Mouse (Mus musculus) heart, embryonic 11.5 days (tissue): ENCODE measurements around the gene Plekha6. TPM values are rescaled to one million over a fixed set of nuclear protein-coding genes. Genes with fewer than 3 reads are reported as not detected.

Source experiments
- ATAC-seq: fragments of 200-750 bp; cut with Nextera tagmentation; replicated peaks from 2 replicates; pipeline ENCODE4 v1.8.0; 2017; ENCODE audit warnings: moderate library complexity; ENCODE audit not compliant: insufficient number of reproducible peaks, low FRiP score, low TSS enrichment
- H3K27ac ChIP-seq: fragments of 300-500 bp; sonication (generic); 2 replicates; pipeline ENCODE4 v1.5.1; 2014; ENCODE audit warnings: mild to moderate bottlenecking, low read depth, low read length
- H3K27me3 ChIP-seq: fragments of 300-500 bp; sonication (generic); 2 replicates; pipeline ENCODE4 v1.6.1; 2014; ENCODE audit warnings: mild to moderate bottlenecking, low read length, mixed read lengths; ENCODE audit not compliant: control insufficient read depth, insufficient read depth
- H3K36me3 ChIP-seq: fragments of 300-500 bp; sonication (generic); 2 replicates; pipeline ENCODE4 v1.6.1; 2014; ENCODE audit warnings: mild to moderate bottlenecking, low read length, moderate library complexity, mixed read lengths; ENCODE audit not compliant: control insufficient read depth, insufficient read depth
- H3K4me1 ChIP-seq: fragments of 300-500 bp; sonication (generic); 2 replicates; pipeline ENCODE4 v1.6.1; 2014; ENCODE audit warnings: low read length; ENCODE audit not compliant: control insufficient read depth, insufficient read depth
- H3K4me2 ChIP-seq: fragments of 300-500 bp; sonication (generic); 2 replicates; pipeline ENCODE4 v1.6.1; 2014; ENCODE audit warnings: mild to moderate bottlenecking, moderate library complexity
- H3K4me3 ChIP-seq: fragments of 300-500 bp; sonication (generic); 2 replicates; pipeline ENCODE4 v1.5.1; 2014; ENCODE audit warnings: low read depth, low read length
- H3K9ac ChIP-seq: fragments of 300-500 bp; sonication (generic); 2 replicates; pipeline ENCODE4 v1.6.1; 2014; ENCODE audit warnings: mild to moderate bottlenecking, low read depth, low read length, moderate library complexity
- H3K9me3 ChIP-seq: fragments of 300-500 bp; sonication (generic); replicated peaks from 2 replicates; pipeline ENCODE4 v1.6.1; 2016; ENCODE audit warnings: low read length; ENCODE audit not compliant: control insufficient read depth
- WGBS: fragments of 180-500 bp; shearing (Covaris S2); extraction: QIAGEN DNeasy Blood & Tissue Kit; methylation state at CpG from one replicate; pipeline ENCODE4 v1.1.7; 2014; ENCODE audit not compliant: insufficient replicate concordance; 5-methylcytosine and 5-hydroxymethylcytosine counted together
- polyA plus RNA-seq: library from polyadenylated mRNA; unstranded; fragments of >200 nt; fragmentation: Nextera tagmentation; extraction: Ambion mirVana; gene quantifications from 2 replicates; pipeline ENCODE4 v1.2.1, GENCODE M21; 2014

Plekha6 gene
- polyA plus RNA-seq, 1 experiment from 2014 or later, result 13.6 TPM

- no peaks in the 10 kb centered on the region for H3K36me3 ChIP-seq
- H3K4me3 ChIP-seq, result no peak overlapping the region
- H3K4me1 ChIP-seq, result peaks cover 40% of the 10 kb centered on the region
- H3K9me3 ChIP-seq, result no peaks in the 10 kb centered on the region
- ATAC-seq, result no peak
- H3K9ac ChIP-seq, result no peak overlapping the region
- no peak overlapping the region; the same call in 1 of the 2 replicates for H3K27ac ChIP-seq
- no peaks in the 10 kb centered on the region for H3K27me3 ChIP-seq
- no peak overlapping the region for H3K4me2 ChIP-seq
- WGBS, result 47% methylated on average over 9 of the region's 9 CpGs
Measured at GRCm38 (mm10) chr1:133228809-133229487, 64.9 kb downstream of the Plekha6 start.

DNA sequence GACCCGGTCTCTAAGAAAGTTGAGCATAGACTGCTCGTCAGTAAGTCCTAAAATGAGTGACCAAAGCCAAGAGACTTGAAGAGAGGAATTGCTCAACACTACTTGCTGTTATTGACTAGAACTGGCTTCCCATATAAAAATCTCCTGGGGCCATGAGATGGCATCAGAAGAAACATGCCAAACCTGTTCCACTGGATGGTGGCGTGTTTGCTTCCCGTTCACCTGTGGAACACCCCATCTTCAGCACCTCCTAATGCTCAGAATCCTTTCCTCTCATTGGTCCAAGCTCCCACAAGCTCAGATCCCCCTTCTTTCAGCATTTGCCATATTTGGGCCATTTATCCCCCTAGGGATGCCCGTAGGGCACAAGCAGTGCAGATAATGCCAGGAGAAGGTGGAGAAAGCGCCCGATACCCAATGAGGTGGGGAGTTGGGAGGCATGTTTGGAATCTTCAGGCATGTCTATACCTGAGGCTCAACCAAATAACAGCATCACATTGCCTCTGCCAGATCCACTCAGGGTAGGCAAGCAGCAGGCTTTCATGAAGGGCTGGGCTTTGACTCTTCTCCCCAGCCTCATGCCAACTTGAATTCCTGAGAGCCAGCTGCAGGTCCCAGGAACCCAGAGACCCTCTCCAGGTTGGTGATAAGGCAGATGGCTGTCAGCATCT lies 67.6 kb downstream of the Plekha6 start:
- 87% methylated on average over 7 of the region's 7 CpGs for WGBS
- no peak overlapping the region for H3K4me2 ChIP-seq

GRCm38 (mm10) chr1:133235909-133236308 lies 71.9 kb downstream of the Plekha6 start:
- ATAC-seq, result no peak
- Histone ChIP-seq H3K9me3 (no peaks in the 10 kb centered on the region), H3K36me3 (no peaks in the 10 kb centered on the region), H3K4me1 (peaks cover 46% of the 10 kb centered on the region), H3K4me2 (no peak overlapping the region), H3K4me3 (no peak overlapping the region), H3K27me3 (no peaks in the 10 kb centered on the region), H3K27ac (peak overlapping the region; percentile 50), H3K9ac (no peak overlapping the region)
- WGBS, result 59% methylated on average over 5 of the region's 5 CpGs

More for the DNA sequence above, 67.6 kb downstream of the Plekha6 start:
- H3K27ac ChIP-seq, result no peak overlapping the region
- H3K36me3 ChIP-seq, result no peaks in the 10 kb centered on the region
- H3K9ac ChIP-seq, result no peak overlapping the region
- H3K4me3 ChIP-seq, result no peak overlapping the region
- H3K4me1 ChIP-seq, result peaks cover 35% of the 10 kb centered on the region
- no peaks in the 10 kb centered on the region for H3K9me3 ChIP-seq
- no peak for ATAC-seq
- H3K27me3 ChIP-seq, result no peaks in the 10 kb centered on the region

DNA sequence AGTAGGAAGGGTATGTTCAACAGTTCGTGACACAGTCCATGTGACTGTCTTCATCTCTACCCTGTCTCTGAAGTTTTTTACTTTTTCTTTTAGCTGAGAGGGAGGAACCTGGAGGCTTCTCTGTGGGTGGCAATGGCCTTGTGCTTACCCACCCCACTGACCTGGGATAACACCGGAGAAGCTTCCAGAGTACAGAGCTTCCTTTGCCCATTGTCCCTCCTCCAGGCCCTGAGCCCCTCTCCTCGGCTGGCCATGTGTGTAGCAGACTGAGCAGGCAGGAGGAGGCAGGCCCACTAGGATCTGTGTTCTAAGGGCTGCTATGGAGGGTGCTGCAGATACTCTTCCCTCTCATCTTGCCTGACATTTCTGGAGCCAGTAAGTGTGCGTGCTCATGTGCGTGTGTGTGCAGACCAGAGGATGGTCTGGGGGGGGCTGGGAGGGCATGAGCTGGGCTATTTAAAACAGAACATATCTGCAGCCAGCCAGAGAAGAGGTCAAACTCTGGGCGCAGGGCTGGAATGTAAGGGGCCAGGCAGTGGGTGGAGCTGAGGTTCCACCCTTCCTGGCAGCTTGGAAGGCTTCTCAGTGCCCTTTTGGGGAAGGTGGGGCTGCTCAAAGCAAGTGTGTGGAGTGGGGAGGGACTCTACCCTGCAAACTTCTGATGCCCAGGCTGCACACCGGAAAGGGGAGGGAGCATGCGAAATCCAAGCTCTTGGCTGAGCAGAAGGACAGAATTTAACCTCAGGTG lies 72.9 kb downstream of the Plekha6 start:
- H3K36me3 ChIP-seq, result no peaks in the 10 kb centered on the region
- ATAC-seq, result peak; percentile 77
- peak overlapping the region; percentile 56; the same call in 1 of the 2 replicates for H3K9ac ChIP-seq
- peak overlapping the region; percentile 53 for H3K4me2 ChIP-seq
- H3K9me3 ChIP-seq, result no peaks in the 10 kb centered on the region
- H3K4me1 ChIP-seq, result peaks cover 46% of the 10 kb centered on the region
- peak overlapping the region; percentile 12; the same call in 1 of the 2 replicates for H3K4me3 ChIP-seq
- H3K27ac ChIP-seq, result peak overlapping the region; percentile 96
- no peaks in the 10 kb centered on the region for H3K27me3 ChIP-seq
- 9% methylated on average over 8 of the region's 8 CpGs for WGBS

- 0 out of 2 replicates have a peak, but pooled peaks have one; percentile 40 for ATAC-seq
- H3K36me3 ChIP-seq, result no peaks in the 10 kb centered on the region
- H3K9ac ChIP-seq, result peak overlapping the region; percentile 55
- H3K4me1 ChIP-seq, result peaks cover 41% of the 10 kb centered on the region
- no peaks in the 10 kb centered on the region for H3K27me3 ChIP-seq
- H3K4me2 ChIP-seq, result peak overlapping the region; percentile 53
- peak overlapping the region; percentile 96 for H3K27ac ChIP-seq
- 23% methylated on average over 11 of the region's 11 CpGs for WGBS
- no peaks in the 10 kb centered on the region for H3K9me3 ChIP-seq
- H3K4me3 ChIP-seq, result no peak overlapping the region; the same call in 1 of the 2 replicates
Measured at GRCm38 (mm10) chr1:133237670-133238069, 73.7 kb downstream of the Plekha6 start.

- ATAC-seq, result no peak
- Histone ChIP-seq H3K4me2 (no peak overlapping the region), H3K9ac (no peak overlapping the region), H3K27ac (0 out of 2 replicates have a peak overlapping the region, but pooled peaks have one; percentile 11), H3K27me3 (no peaks in the 10 kb centered on the region), H3K36me3 (no peaks in the 10 kb centered on the region), H3K4me1 (peaks cover 42% of the 10 kb centered on the region), H3K9me3 (no peaks in the 10 kb centered on the region), H3K4me3 (no peak overlapping the region)
- 56% methylated on average over 6 of the region's 6 CpGs for WGBS
Measured at GRCm38 (mm10) chr1:133239121-133239812, 75.3 kb downstream of the Plekha6 start.

GRCm38 (mm10) chr1:133239813-133240160 lies 75.8 kb downstream of the Plekha6 start:
- H3K9me3 ChIP-seq, result no peaks in the 10 kb centered on the region
- H3K9ac ChIP-seq, result no peak overlapping the region
- H3K27ac ChIP-seq, result 0 out of 2 replicates have a peak overlapping the region, but pooled peaks have one; percentile 11
- 70% methylated on average over 6 of the region's 6 CpGs for WGBS
- H3K27me3 ChIP-seq, result no peaks in the 10 kb centered on the region
- H3K36me3 ChIP-seq, result no peaks in the 10 kb centered on the region
- ATAC-seq, result no peak
- H3K4me3 ChIP-seq, result no peak overlapping the region
- peaks cover 46% of the 10 kb centered on the region for H3K4me1 ChIP-seq
- no peak overlapping the region for H3K4me2 ChIP-seq

GRCm38 (mm10) chr1:133240881-133241280 lies 76.9 kb downstream of the Plekha6 start:
- ATAC-seq, result no peak
- H3K4me2 ChIP-seq, result 0 out of 2 replicates have a peak overlapping the region, but pooled peaks have one; percentile 7
- peak overlapping the region; percentile 7; the same call in 1 of the 2 replicates for H3K27ac ChIP-seq
- peaks cover 56% of the 10 kb centered on the region for H3K4me1 ChIP-seq
- no peak overlapping the region for H3K9ac ChIP-seq
- no peak overlapping the region for H3K4me3 ChIP-seq
- H3K27me3 ChIP-seq, result no peaks in the 10 kb centered on the region
- H3K9me3 ChIP-seq, result no peaks in the 10 kb centered on the region
- 34% methylated on average over 3 of the region's 3 CpGs for WGBS
- no peaks in the 10 kb centered on the region for H3K36me3 ChIP-seq
